Comparison of ENCODE assay signal across 12 mouse cellular contexts in genomic region chr2:158168741-158169211, GRCm38 (mm10). TPM values are rescaled to one million over a fixed set of nuclear protein-coding genes. Genes with fewer than 3 reads are reported as not detected.
DNase-seq lines count a peak whose midpoint lies in the region; ATAC-seq and TF ChIP-seq lines count a peak whose summit lies in the region.
"Had no signal": no experiment of that assay in that cellular context is flagged by ENCODE, and none has a peak within 500 bp of the region (broad histone marks: within the 10 kb centered on the region; RNA-seq: fewer than 3 reads in every experiment).

No protein-coding gene starts in this region.

- intact Hi-C loops in heart, postnatal 14 days (cut with DNase I), result no loop called here

- H3K4me1 ChIP-seq in limb, embryonic 15.5 days, result peaks cover 16% of the 10 kb centered on the region
- H3K4me1 ChIP-seq in limb, embryonic 10.5 days, result no peaks in the 10 kb centered on the region
- peaks cover 31% of the 10 kb centered on the region for H3K4me1 ChIP-seq in embryonic fibroblast, embryonic 13.5 days (ENCODE audit: control insufficient read depth, insufficient read depth, low read length)
- H3K4me1 ChIP-seq in midbrain, embryonic 10.5 days, result 0 out of 2 replicates have a peak, but pooled peaks cover 4% of the 10 kb centered on the region

- H3K27me3 ChIP-seq in limb, embryonic 15.5 days, result no peaks in the 10 kb centered on the region
- no peaks in the 10 kb centered on the region for H3K27me3 ChIP-seq in limb, embryonic 10.5 days (ENCODE audit: low read depth, poor library complexity, severe bottlenecking)
- H3K27me3 ChIP-seq in myocyte (ENCODE audit: control insufficient read depth, insufficient read depth, insufficient read length), result no peaks in the 10 kb centered on the region
- no peaks in the 10 kb centered on the region for H3K27me3 ChIP-seq in midbrain, embryonic 10.5 days (ENCODE audit: low read depth, poor library complexity, severe bottlenecking)
- H3K27me3 ChIP-seq: embryonic facial prominence, embryonic 15.5 days had no signal

- no peak for TF ChIP-seq POLR2A in embryonic fibroblast, embryonic 13.5 days (IDR thresholded peaks at IDR 0.05; ENCODE audit: low read depth, low read length)
- no peak for TF ChIP-seq POLR2A in myocyte (IDR thresholded peaks at IDR 0.05; ENCODE audit: insufficient read length, low read depth)

- no peaks in the 10 kb centered on the region for H3K9me3 ChIP-seq in limb, embryonic 15.5 days
- H3K9me3 ChIP-seq in limb, embryonic 10.5 days (replicated peaks), result no peaks in the 10 kb centered on the region
- no peaks in the 10 kb centered on the region for H3K9me3 ChIP-seq in midbrain, embryonic 10.5 days (replicated peaks)
- H3K9me3 ChIP-seq: embryonic facial prominence, embryonic 15.5 days; G1E had no signal

- H3K27ac ChIP-seq in limb, embryonic 15.5 days, result no peak overlapping the region
- H3K27ac ChIP-seq in limb, embryonic 10.5 days, result no peak overlapping the region
- H3K27ac ChIP-seq in embryonic fibroblast, embryonic 13.5 days (ENCODE audit: insufficient read depth, low read length), result peak overlapping the region; percentile 96
- H3K27ac ChIP-seq in layer of hippocampus, adult 2 months, result no peak overlapping the region
- no peak overlapping the region for H3K27ac ChIP-seq in midbrain, embryonic 10.5 days (replicated peaks)
- H3K27ac ChIP-seq: embryonic facial prominence, embryonic 15.5 days had no signal

- no peak overlapping the region for H3K4me3 ChIP-seq in limb, embryonic 15.5 days
- no peak overlapping the region for H3K4me3 ChIP-seq in limb, embryonic 10.5 days
- no peak overlapping the region for H3K4me3 ChIP-seq in embryonic fibroblast, embryonic 13.5 days (ENCODE audit: insufficient read depth, low read length)
- H3K4me3 ChIP-seq in myocyte, result no peak overlapping the region
- no peak overlapping the region for H3K4me3 ChIP-seq in layer of hippocampus, adult 2 months
- H3K4me3 ChIP-seq in midbrain, embryonic 10.5 days, result no peak overlapping the region
- H3K4me3 ChIP-seq: embryonic facial prominence, embryonic 15.5 days; megakaryocyte, embryonic 14.5 days had no signal

- no peak overlapping the region for H3K4me2 ChIP-seq in limb, embryonic 15.5 days
- H3K4me2 ChIP-seq in myocyte (ENCODE audit: low read depth), result peak overlapping the region; percentile 64
- H3K4me2 ChIP-seq: embryonic facial prominence, embryonic 15.5 days had no signal

- no peak overlapping the region for H3ac ChIP-seq in myocyte (ENCODE audit: control insufficient read depth, insufficient read length)

- H3K9ac ChIP-seq in limb, embryonic 15.5 days, result no peak overlapping the region
- H3K9ac ChIP-seq: embryonic facial prominence, embryonic 15.5 days had no signal

- ATAC-seq in limb, embryonic 15.5 days (ENCODE audit: insufficient number of reproducible peaks, low FRiP score, low TSS enrichment, low read depth), result peak; percentile 10; the same call in 1 of the 2 replicates

- WGBS in limb, embryonic 15.5 days, result 51% methylated on average over 8 of the region's 8 CpGs
- WGBS in limb, embryonic 10.5 days, result 76% methylated on average over 8 of the region's 8 CpGs
- WGBS in midbrain, embryonic 10.5 days, result 78% methylated on average over 8 of the region's 8 CpGs

- no peaks in the 10 kb centered on the region for H3K79me2 ChIP-seq in myocyte (ENCODE audit: control insufficient read depth, insufficient read depth)

- no peak for DNase-seq in limb, embryonic 10.5 days (ENCODE audit: low spot score)
- DNase-seq in heart, postnatal 14 days, result peak; percentile 61 to 63
- no peak for DNase-seq in layer of hippocampus, adult 2 months (ENCODE audit: low spot score in 2 of 2)
- DNase-seq in layer of hippocampus, adult 9-10 months (ENCODE audit: low spot score), result no peak
- DNase-seq in midbrain, embryonic 10.5 days (ENCODE audit: low spot score), result no peak
- DNase-seq: thymus, adult 18-20 months had no signal

- TF ChIP-seq CTCF in embryonic fibroblast, embryonic 13.5 days (IDR thresholded peaks at IDR 0.05; ENCODE audit: borderline replicate concordance, insufficient read depth, low read length), result no peak
- no peak for TF ChIP-seq CTCF in layer of hippocampus, adult 2 months (conservative IDR thresholded peaks at IDR 0.05)

- no peaks in the 10 kb centered on the region for H3K36me3 ChIP-seq in limb, embryonic 15.5 days
- no peaks in the 10 kb centered on the region for H3K36me3 ChIP-seq in limb, embryonic 10.5 days
- H3K36me3 ChIP-seq in myocyte (ENCODE audit: control insufficient read depth, insufficient read depth), result no peaks in the 10 kb centered on the region
- no peaks in the 10 kb centered on the region for H3K36me3 ChIP-seq in midbrain, embryonic 10.5 days
- H3K36me3 ChIP-seq: embryonic facial prominence, embryonic 15.5 days; G1E had no signal

TF ChIP-seq in myocyte, 11 proteins besides CTCF, POLR2A, EP300 and RAD21:
- no peak for TF ChIP-seq CEBPB (IDR thresholded peaks at IDR 0.05; ENCODE audit: insufficient read depth, poor library complexity, severe bottlenecking)
- no peak for TF ChIP-seq USF1 (IDR thresholded peaks at IDR 0.05; ENCODE audit: low read depth)
- TF ChIP-seq REST (IDR thresholded peaks at IDR 0.05; ENCODE audit: insufficient read depth, insufficient read length), result no peak
- no peak for TF ChIP-seq TCF3 (IDR thresholded peaks at IDR 0.05; ENCODE audit: insufficient read length, low read depth)
- no peak for TF ChIP-seq POLR2AphosphoS2 (IDR thresholded peaks at IDR 0.05; ENCODE audit: insufficient read length, low read depth)
- TF ChIP-seq MYOG (IDR thresholded peaks at IDR 0.05; ENCODE audit: control insufficient read depth in 1 of 3, insufficient read depth in 1 of 3, insufficient read length in 2 of 3, low read depth in 2 of 3), result no peak
- TF ChIP-seq MAX (IDR thresholded peaks at IDR 0.05; ENCODE audit: low read depth), result no peak
- TF ChIP-seq MYOD1 (IDR thresholded peaks at IDR 0.05; ENCODE audit: control insufficient read depth in 1 of 3, insufficient read length in 2 of 3, low read depth in 2 of 3), result no peak
- TF ChIP-seq E2F4 (IDR thresholded peaks at IDR 0.05; ENCODE audit: insufficient read depth), result no peak
- no peak for TF ChIP-seq TCF12 (IDR thresholded peaks at IDR 0.05; ENCODE audit: insufficient read depth, poor library complexity, severe bottlenecking)
- no peak for TF ChIP-seq SRF (IDR thresholded peaks at IDR 0.05; ENCODE audit: control insufficient read depth, insufficient read length, low read depth)

RNA-seq across cellular contexts. Expression of gene Tgm2, which starts 22.5 kb away (rescaled TPM):
- polyA plus RNA-seq in limb, embryonic 15.5 days (2015; fragmentation: Nextera tagmentation; extraction: Ambion mirVana), result 13.3 and 18.1 TPM in 2 replicates
- polyA plus RNA-seq in limb, embryonic 10.5 days (2016; fragmentation: Nextera tagmentation; extraction: Ambion mirVana), result 3.7 and 5.5 TPM in 2 replicates
- polyA plus RNA-seq in embryonic fibroblast, embryonic 13.5 days (2011; ENCODE audit: insufficient read length, low read depth, missing spikeins), result 15.8 and 33.1 TPM in 2 replicates
- 100 to 1,000 TPM; 181 to 209 TPM for total RNA-seq in heart, postnatal 14 days (2021)
- 61.0 TPM for polyA plus RNA-seq in myocyte (2012; fragmentation: generic; extraction: Trizol)
- 10 to 100 TPM in 1 of 2 experiments, 1 to 10 TPM in 1; 9.8 to 14.0 TPM for total RNA-seq in layer of hippocampus, adult 2 months (2021)
- polyA plus RNA-seq in midbrain, embryonic 10.5 days (2016; fragmentation: Nextera tagmentation; extraction: Ambion mirVana), result 9.0 and 10.0 TPM in 2 replicates

Comparison
In these comparisons a context has a peak if more than half of its experiments do, and no peak if none do; other contexts are left out.
1. DNase-seq: peak in heart, postnatal 14 days (2 of 2); none in limb, embryonic 10.5 days (single experiment), layer of hippocampus, adult 2 months (0 of 2), layer of hippocampus, adult 9-10 months (single experiment) and midbrain, embryonic 10.5 days (single experiment).